Mouse (Mus musculus): ENCODE results near the gene Pik3c2b. TPM values are rescaled to one million over a fixed set of nuclear protein-coding genes. Genes with fewer than 3 reads are reported as not detected.
A peak's percentile ranks its signal among the peaks of the same experiment; 100 is the strongest.

Pik3c2b gene
- total RNA-seq, 2 experiments from 2014 or later, result 9.8 to 11.0 TPM

DNA sequence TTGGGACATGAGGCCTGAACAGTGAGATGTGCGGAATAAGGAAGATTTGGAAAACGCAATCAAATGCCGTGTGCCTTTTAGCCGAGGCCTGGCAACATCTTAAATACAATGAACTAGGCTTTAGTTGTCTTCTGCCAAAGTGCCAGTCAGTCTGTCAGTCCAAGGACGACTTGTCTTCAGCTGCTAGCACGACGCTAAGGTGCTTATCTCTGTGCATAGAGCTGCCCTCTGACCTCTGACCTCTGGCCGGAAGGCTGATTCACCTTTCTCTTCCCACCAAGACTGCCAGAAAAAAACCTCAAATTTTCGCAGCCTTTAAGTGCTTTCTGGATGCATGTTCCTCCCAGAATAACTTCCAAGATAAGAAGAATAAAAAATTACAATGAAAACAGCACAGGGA is 81.9 kb downstream of the Pik3c2b start:
- no peak for TF ChIP-seq CTCF (IDR thresholded peaks at IDR 0.05)
- DNase-seq, result no peak
- H3K4me3 ChIP-seq, result no peak overlapping the region
- intact Hi-C loops (cut with DNase I), result no loop called here
- H3K27ac ChIP-seq, result no peak overlapping the region

DNA sequence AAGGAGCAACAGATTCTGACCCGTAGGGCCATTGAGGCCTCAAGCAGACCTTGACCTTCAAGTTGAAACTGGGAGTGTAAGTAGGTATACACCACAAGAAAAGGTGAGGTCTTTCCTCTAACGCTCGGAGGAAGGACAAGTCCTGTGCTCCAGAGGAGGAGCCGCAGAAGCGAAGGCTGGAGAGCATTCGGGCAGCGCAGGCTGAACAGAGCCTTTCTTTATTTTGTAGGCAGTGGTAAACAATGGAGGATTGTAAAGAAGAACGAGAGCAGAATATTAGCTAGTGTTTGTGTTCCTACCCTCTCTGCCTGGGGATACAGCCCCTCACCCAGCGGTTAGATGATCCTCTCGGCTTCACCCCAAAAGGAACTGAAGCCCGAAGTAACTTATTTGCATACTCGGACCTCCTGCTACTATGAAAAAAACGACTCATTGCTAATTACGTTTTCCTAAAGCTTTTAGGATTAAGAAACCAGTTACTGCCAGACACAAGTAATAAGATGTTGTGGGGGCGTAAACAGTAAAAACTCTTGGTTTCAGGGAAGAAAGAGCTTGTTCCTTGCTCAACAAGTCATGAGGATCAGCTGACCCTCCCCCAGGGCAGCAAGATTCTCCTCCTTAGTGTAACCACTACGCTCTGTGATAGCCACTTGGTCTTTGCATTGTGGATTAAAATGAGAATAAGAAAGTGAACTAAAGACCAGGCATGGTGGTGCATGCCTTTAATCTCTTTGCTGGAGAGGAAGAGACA is 84.2 kb downstream of the Pik3c2b start:
- peak overlapping the region; percentile 100 for H3K27ac ChIP-seq
- no peak for TF ChIP-seq CTCF (IDR thresholded peaks at IDR 0.05)
- peak overlapping the region; percentile 13 for H3K4me3 ChIP-seq
- no peak for DNase-seq
- intact Hi-C loops (cut with DNase I), result loop anchor here (10.0 kb wide), 1 partner anchor 955 kb away; no protein-coding TSS in a partner anchor

DNA sequence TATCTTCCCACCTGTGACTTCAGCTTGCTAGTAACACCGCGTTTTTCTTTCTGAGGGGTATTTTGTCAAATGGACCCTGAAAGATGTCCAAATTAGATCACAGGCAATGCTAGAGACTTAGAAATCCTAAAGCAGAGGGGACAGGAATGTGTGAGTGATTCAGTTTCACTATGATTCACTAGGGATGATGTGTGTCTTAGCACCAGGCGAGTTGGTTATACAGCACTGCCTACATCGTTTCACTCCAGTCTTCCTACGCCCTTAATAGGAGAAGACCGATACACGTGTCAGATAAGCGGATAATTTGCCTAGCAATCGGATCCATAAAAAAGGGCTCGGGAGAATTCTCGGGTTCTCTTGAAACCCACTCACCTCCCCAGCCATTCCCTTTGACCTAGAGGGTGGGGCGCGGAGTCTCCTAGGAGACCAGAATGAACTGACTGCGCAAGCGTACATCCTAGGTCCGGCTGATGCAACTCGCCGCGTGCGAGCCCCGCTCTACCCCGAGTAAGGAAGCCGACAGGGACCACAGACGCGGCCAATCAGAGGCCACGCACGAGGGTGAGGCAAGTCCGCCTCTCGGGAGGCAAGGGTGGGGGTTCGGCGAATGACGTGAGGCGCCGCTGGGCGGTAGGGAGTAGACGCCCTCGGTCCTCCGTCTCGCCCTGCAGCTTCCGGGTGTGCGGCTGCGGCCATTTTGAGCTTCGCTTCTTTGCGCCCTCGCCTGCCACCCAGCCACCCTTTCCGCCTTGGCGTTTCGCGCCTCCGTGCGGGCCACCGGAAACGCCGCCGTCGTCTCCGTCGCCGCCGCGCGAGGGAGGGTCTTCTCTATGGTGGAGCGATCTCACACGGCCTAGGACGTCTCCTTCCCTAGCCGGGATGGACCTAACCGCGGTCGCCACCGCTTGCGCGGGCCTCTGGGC is 85.4 kb downstream of the Pik3c2b start, which contains the start of gene Ppp1r15b:
Gene Ppp1r15b (plus strand): TSS at position 506 of the 923 bp plus-strand sequence.
- Histone ChIP-seq H3K27ac (peak within 1 kb of the TSS; percentile 100), H3K4me3 (peak within 1 kb of the TSS; percentile 88)
- intact Hi-C loops (cut with DNase I), result loop anchor here (10.0 kb wide), 1 partner anchor 954 kb away; no protein-coding TSS in a partner anchor
- DNase-seq, result peak; percentile 100
- no peak for TF ChIP-seq CTCF (IDR thresholded peaks at IDR 0.05)

DNA sequence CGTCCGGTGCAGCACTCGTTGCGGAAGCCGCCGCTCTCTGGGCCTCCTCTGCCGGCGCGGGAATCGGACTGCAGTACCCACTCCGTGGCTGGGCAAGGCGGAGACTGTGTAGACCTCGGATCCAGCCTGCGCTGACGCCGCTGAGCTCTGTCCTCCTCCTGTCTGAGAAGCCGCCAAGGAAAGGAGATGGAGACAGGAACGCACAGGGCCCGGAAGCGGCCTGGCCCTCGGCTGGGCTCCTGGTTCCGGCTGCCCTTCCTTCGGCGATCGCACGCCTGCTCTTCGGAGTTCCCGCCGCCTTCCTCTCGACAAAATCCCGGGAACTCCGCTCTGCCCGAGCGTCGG is 86.1 kb downstream of the Pik3c2b start:
- TF ChIP-seq CTCF (IDR thresholded peaks at IDR 0.05), result no peak
- intact Hi-C loops (cut with DNase I), result loop anchor here (10.0 kb wide), 1 partner anchor 953 kb away; no protein-coding TSS in a partner anchor
- no peak for DNase-seq

DNA sequence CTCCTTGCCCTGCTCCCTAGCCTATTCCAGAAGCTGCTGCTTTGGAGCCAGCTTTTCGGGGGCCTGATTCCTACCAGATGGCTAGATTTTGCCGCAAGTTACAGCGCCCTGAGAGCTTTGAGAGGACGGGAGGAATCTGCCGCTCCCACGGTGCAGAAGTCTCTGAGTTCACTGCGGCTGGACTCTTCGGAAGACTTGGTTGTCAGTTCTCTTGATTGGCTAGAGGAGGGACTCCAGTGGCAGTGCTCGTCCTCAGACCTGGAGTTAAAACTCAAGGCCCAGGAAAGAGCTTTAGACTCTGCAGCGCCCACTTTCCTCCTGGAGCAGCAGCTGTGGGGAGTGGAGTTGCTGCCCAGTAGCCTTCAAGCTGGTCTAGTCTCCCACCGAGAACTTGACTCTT is 86.5 kb downstream of the Pik3c2b start:
- peak overlapping the region; percentile 100 for H3K27ac ChIP-seq
- peak overlapping the region; percentile 88 for H3K4me3 ChIP-seq
- no peak for TF ChIP-seq CTCF (IDR thresholded peaks at IDR 0.05)
- intact Hi-C loops (cut with DNase I), result loop anchor here (10.0 kb wide), 1 partner anchor 953 kb away; no protein-coding TSS in a partner anchor
- peak; percentile 40 for DNase-seq

More for the DNA sequence above, 86.1 kb downstream of the Pik3c2b start:
- peak overlapping the region; percentile 88 for H3K4me3 ChIP-seq
- peak overlapping the region; percentile 100 for H3K27ac ChIP-seq

DNA sequence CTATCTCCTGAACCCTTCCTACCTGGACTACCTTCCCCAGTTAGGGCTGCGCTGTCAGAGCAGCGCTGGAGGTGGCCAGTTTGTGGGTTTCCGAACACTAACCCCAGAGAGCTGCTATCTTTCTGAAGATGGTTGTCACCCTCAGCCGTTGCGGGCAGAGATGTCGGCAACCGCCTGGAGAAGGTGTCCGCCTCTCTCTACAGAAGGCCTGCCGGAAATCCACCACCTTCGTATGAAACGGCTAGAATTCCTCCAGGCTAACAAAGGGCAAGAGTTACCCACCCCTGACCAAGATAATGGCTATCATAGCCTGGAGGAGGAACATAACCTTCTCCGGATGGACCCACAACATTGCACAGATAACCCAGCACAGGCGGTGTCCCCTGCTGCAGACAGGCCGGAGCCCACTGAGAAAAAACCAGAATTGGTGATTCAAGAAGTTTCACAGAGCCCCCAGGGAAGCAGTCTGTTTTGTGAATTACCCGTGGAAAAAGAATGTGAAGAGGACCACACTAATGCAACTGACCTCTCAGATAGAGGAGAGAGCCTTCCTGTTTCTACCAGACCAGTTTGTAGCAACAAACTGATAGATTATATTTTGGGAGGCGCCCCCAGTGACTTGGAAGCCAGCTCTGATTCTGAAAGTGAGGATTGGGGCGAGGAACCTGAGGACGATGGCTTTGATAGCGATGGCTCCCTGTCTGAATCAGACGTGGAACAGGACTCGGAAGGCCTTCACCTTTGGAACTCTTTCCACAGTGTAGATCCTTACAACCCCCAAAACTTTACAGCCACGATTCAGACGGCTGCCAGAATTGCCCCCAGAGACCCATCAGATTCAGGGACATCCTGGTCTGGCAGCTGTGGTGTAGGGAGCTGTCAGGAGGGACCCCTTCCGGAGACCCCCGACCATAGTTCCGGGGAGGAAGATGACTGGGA is 87.2 kb downstream of the Pik3c2b start:
- peak overlapping the region; percentile 88 for H3K4me3 ChIP-seq
- intact Hi-C loops (cut with DNase I), result loop anchor here (10.0 kb wide), 1 partner anchor 952 kb away; no protein-coding TSS in a partner anchor
- DNase-seq, result no peak
- H3K27ac ChIP-seq, result peak overlapping the region; percentile 100
- no peak for TF ChIP-seq CTCF (IDR thresholded peaks at IDR 0.05)

DNA sequence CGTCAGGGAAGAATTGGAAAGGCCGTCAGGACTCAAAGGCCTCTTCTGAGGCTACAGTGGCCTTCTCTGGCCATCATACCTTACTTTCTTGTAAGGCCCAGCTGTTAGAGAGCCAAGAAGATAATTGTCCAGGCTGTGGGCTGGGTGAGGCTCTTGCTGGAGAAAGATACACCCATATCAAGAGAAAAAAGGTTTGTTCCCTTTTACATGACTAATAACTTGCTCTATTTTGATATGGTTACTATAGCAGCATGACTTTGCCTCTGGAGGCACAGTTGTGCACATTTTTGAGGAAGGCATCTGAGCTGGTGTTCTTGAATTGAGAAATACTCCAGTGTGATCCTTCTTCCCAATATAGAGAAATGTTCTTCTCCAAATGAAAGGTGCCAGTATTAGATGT is 88.0 kb downstream of the Pik3c2b start:
- DNase-seq, result no peak
- peak overlapping the region; percentile 100 for H3K27ac ChIP-seq
- H3K4me3 ChIP-seq, result peak overlapping the region; percentile 88
- intact Hi-C loops (cut with DNase I), result loop anchor here (10.0 kb wide), 1 partner anchor 951 kb away; no protein-coding TSS in a partner anchor
- TF ChIP-seq CTCF (IDR thresholded peaks at IDR 0.05), result no peak

DNA sequence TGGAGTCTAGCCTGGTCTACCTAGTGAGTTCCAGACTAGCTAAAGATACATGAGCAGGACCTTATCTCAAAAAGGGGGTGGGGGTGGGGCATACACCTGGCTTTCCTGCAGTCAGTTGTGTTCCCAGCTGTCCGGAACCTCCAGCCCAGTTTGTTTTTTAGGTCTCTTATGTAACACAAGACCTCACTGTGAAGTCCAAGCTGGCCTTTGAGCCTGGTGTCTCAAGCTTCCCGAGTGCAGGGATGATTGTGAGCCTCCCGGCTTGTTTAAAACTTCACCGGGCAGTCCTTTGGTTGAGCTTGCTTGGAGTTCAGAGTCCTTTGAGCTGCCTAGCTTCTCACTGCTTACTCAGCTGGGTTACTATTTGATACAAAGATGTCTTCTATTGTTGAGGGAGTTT is 88.6 kb downstream of the Pik3c2b start:
- TF ChIP-seq CTCF (IDR thresholded peaks at IDR 0.05), result no peak
- intact Hi-C loops (cut with DNase I), result loop anchor here (10.0 kb wide), 1 partner anchor 951 kb away; no protein-coding TSS in a partner anchor
- H3K4me3 ChIP-seq, result peak overlapping the region; percentile 88
- H3K27ac ChIP-seq, result peak overlapping the region; percentile 100
- no peak for DNase-seq

DNA sequence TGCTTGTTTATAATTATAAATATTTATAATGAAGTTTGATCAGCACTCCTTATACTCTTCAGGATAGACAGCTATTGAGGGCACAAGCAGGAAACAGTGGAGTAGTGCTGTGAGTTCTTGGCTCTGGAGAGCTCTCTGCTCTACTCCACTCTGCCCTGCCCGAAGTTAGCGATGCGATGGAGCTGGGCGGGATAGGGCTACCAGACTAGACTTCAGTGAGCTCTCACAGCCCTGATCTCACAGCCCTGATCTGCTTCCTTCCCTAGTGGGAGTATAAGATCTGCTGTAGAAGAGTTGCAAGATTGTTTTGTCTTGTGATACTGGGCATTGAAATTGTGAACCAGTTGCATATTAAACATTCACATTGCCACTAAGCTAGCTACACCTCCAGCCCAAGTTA is 89.4 kb downstream of the Pik3c2b start:
- intact Hi-C loops (cut with DNase I), result loop anchor here (10.0 kb wide), 1 partner anchor 950 kb away; no protein-coding TSS in a partner anchor
- Histone ChIP-seq H3K27ac (peak overlapping the region; percentile 100), H3K4me3 (peak overlapping the region; percentile 88)
- no peak for TF ChIP-seq CTCF (IDR thresholded peaks at IDR 0.05)
- DNase-seq, result peak; percentile 44

DNA sequence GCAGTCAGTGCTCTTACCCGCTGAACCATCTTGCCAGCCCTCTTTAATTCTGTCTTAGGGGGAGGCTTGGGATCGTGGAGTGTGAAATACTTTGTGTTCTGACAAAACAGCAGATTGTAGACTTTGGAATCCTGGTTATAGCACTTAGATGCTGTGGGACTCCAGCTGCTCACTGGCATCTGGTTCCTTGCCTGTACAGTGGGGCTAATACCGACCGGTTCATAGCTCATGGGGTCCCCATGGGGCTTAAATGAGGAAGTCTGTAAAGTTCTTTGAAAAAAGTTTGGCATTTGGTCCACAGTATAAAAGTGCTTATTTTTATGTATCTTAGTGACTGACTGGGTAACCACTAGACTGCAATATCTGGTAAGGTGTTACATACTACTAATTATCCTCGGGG is 90.3 kb downstream of the Pik3c2b start:
- intact Hi-C loops (cut with DNase I), result loop anchor here (10.0 kb wide), 1 partner anchor 949 kb away; no protein-coding TSS in a partner anchor
- no peak for TF ChIP-seq CTCF (IDR thresholded peaks at IDR 0.05)
- no peak for DNase-seq

DNA sequence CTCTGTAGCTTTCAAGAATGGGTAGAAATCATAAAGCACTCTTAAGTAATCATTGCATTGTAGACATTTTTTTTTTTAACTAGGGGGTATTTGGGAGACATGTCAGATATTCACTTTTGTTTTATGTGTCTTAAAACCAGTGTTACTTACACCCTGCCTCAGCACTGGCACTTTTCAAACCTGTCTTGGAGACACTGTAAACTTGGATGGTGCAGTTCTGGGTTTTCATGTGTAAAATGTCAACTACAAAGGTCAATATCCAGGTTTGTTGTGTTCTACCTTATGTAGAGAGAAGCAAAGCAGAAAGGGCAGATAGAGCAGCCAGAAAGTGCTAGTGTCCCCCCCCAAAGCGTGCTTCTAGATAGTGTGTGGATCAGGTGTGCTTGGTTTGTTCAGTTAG is 92.9 kb downstream of the Pik3c2b start:
- Histone ChIP-seq H3K27ac (no peak overlapping the region), H3K4me3 (no peak overlapping the region)
- no peak for DNase-seq
- intact Hi-C loops (cut with DNase I), result loop anchor here (10.0 kb wide), 1 partner anchor 946 kb away; no protein-coding TSS in a partner anchor
- no peak for TF ChIP-seq CTCF (IDR thresholded peaks at IDR 0.05)

More for the DNA sequence above, 90.3 kb downstream of the Pik3c2b start:
- H3K4me3 ChIP-seq, result peak overlapping the region; percentile 88
- peak overlapping the region; percentile 100 for H3K27ac ChIP-seq
